Comparison of ENCODE assay signal across 8 mouse cellular contexts in genomic region chr10:21159697-21160394, GRCm38 (mm10). TPM values are rescaled to one million over a fixed set of nuclear protein-coding genes. Genes with fewer than 3 reads are reported as not detected.
DNase-seq lines count a peak whose midpoint lies in the region; ATAC-seq and TF ChIP-seq lines count a peak whose summit lies in the region.

No protein-coding gene starts in this region.

- no peak for TF ChIP-seq POLR2A in liver, adult 2 months (IDR thresholded peaks at IDR 0.05; ENCODE audit: extremely low read depth, insufficient read depth, low read length)

- H3K79me2 ChIP-seq in liver, adult 2 months (ENCODE audit: control insufficient read depth, insufficient read depth, low read length) = no peaks in the 10 kb centered on the region

- peak; percentile 10 for DNase-seq in layer of hippocampus, adult 11-12 months (ENCODE audit: low spot score)
- no peak for DNase-seq in layer of hippocampus, adult 9-10 months (ENCODE audit: low spot score)
- DNase-seq in brain, adult 2 months (ENCODE audit: low read depth, low spot score) = peak; percentile 37
- DNase-seq in forebrain, embryonic 10.5 days (ENCODE audit: extremely low spot score, low spot score) = peak; percentile 54
- no peak for DNase-seq in liver, adult 2 months (ENCODE audit: extremely low read depth, low read depth, low spot score)
- DNase-seq in naive thymus-derived CD4-positive, alpha-beta T cell, adult 2 months (ENCODE audit: low read depth) = peak; percentile 60
- DNase-seq in stomach, postnatal 0 days (ENCODE audit: low spot score) = peak; percentile 62

- H3K36me3 ChIP-seq in forebrain, embryonic 10.5 days (replicated peaks) = peaks cover 3% of the 10 kb centered on the region; the same call in 1 of the 2 replicates
- H3K36me3 ChIP-seq in hindbrain, embryonic 16.5 days (ENCODE audit: control insufficient read depth, insufficient read depth, low read length) = no peaks in the 10 kb centered on the region
- no peaks in the 10 kb centered on the region for H3K36me3 ChIP-seq in liver, adult 2 months (ENCODE audit: control insufficient read depth, insufficient read depth, low read length)
- H3K36me3 ChIP-seq in stomach, postnatal 0 days (ENCODE audit: control insufficient read depth, insufficient read depth, low read length) = no peaks in the 10 kb centered on the region

- H3K4me3 ChIP-seq in forebrain, embryonic 10.5 days = peak overlapping the region; percentile 74
- H3K4me3 ChIP-seq in hindbrain, embryonic 16.5 days (ENCODE audit: low read length) = peak overlapping the region; percentile 75
- peak overlapping the region; percentile 39; the same call in 1 of the 2 replicates for H3K4me3 ChIP-seq in liver, adult 2 months (ENCODE audit: insufficient read depth, low read depth, low read length)
- H3K4me3 ChIP-seq in stomach, postnatal 0 days (ENCODE audit: low read depth, low read length) = peak overlapping the region; percentile 56

- peak overlapping the region; percentile 82 for H3K9ac ChIP-seq in hindbrain, embryonic 16.5 days (ENCODE audit: low read depth, low read length)
- H3K9ac ChIP-seq in liver, adult 2 months (ENCODE audit: low read depth, low read length) = no peak overlapping the region
- peak overlapping the region; percentile 61 for H3K9ac ChIP-seq in stomach, postnatal 0 days (ENCODE audit: low read length)

- peak overlapping the region; percentile 94 for H3K27ac ChIP-seq in forebrain, embryonic 10.5 days
- no peak overlapping the region for H3K27ac ChIP-seq in hindbrain, embryonic 16.5 days (ENCODE audit: low read depth, low read length)
- H3K27ac ChIP-seq in liver, adult 2 months (replicated peaks; ENCODE audit: insufficient read depth, low read depth, low read length) = no peak overlapping the region
- H3K27ac ChIP-seq in stomach, postnatal 0 days (replicated peaks) = 0 out of 2 replicates have a peak overlapping the region, but pooled peaks have one; percentile 24

- H3K4me1 ChIP-seq in forebrain, embryonic 10.5 days = peaks cover 40% of the 10 kb centered on the region
- peaks cover 16% of the 10 kb centered on the region for H3K4me1 ChIP-seq in hindbrain, embryonic 16.5 days (ENCODE audit: control insufficient read depth, insufficient read depth, low read depth, low read length)
- peaks cover 4% of the 10 kb centered on the region; the same call in 1 of the 2 replicates for H3K4me1 ChIP-seq in liver, adult 2 months (ENCODE audit: control insufficient read depth, insufficient read depth, low read length)
- H3K4me1 ChIP-seq in stomach, postnatal 0 days (replicated peaks; ENCODE audit: control insufficient read depth, insufficient read depth) = 0 out of 2 replicates have a peak, but pooled peaks cover 5% of the 10 kb centered on the region

- under 1% methylated on average over 44 of the region's 44 CpGs for WGBS in forebrain, embryonic 10.5 days
- under 1% methylated on average over 44 of the region's 44 CpGs for WGBS in hindbrain, embryonic 16.5 days
- WGBS in liver, adult 2 months = under 1% methylated on average over 44 of the region's 44 CpGs
- under 1% methylated on average over 44 of the region's 44 CpGs for WGBS in stomach, postnatal 0 days

- no peaks in the 10 kb centered on the region for H3K9me3 ChIP-seq in forebrain, embryonic 10.5 days
- no peaks in the 10 kb centered on the region for H3K9me3 ChIP-seq in hindbrain, embryonic 16.5 days (ENCODE audit: control insufficient read depth, low read length)
- no peaks in the 10 kb centered on the region for H3K9me3 ChIP-seq in stomach, postnatal 0 days (ENCODE audit: control insufficient read depth, low read length)

- peak overlapping the region; percentile 100 for H3K4me2 ChIP-seq in hindbrain, embryonic 16.5 days (ENCODE audit: low read length)
- H3K4me2 ChIP-seq in stomach, postnatal 0 days (replicated peaks; ENCODE audit: low read depth) = peak overlapping the region; percentile 99

- no peak for TF ChIP-seq CTCF in liver, adult 2 months (IDR thresholded peaks at IDR 0.05; ENCODE audit: low read depth, low read length)
- no peak for TF ChIP-seq CTCF in stomach, postnatal 0 days (IDR thresholded peaks at IDR 0.05; ENCODE audit: low read depth)

- peak; percentile 37; the same call in 1 of the 2 replicates for ATAC-seq in hindbrain, embryonic 16.5 days
- ATAC-seq in stomach, postnatal 0 days (ENCODE audit: low FRiP score, low TSS enrichment) = peak; percentile 51; the same call in 1 of the 2 replicates

- peaks cover 86% of the 10 kb centered on the region for H3K27me3 ChIP-seq in forebrain, embryonic 10.5 days (ENCODE audit: poor library complexity, severe bottlenecking)
- H3K27me3 ChIP-seq in hindbrain, embryonic 16.5 days (replicated peaks; ENCODE audit: control insufficient read depth, insufficient read depth, low read length) = peaks cover 5% of the 10 kb centered on the region
- H3K27me3 ChIP-seq in liver, adult 2 months (ENCODE audit: control insufficient read depth, insufficient read depth, low read length) = peaks cover 27% of the 10 kb centered on the region
- no peaks in the 10 kb centered on the region for H3K27me3 ChIP-seq in stomach, postnatal 0 days (ENCODE audit: control insufficient read depth, insufficient read depth, low read length)

- no peak for TF ChIP-seq EP300 in stomach, postnatal 0 days (optimal IDR thresholded peaks at IDR 0.05)

RNA-seq across cellular contexts. Expression of gene Myb, which starts 0.9 kb away (rescaled TPM):
- 4.9 and 5.3 TPM in 2 replicates for polyA plus RNA-seq in forebrain, embryonic 10.5 days (2016; fragmentation: Nextera tagmentation; extraction: Ambion mirVana)
- 2.4 and 2.5 TPM in 2 replicates for polyA plus RNA-seq in hindbrain, embryonic 16.5 days (2015; fragmentation: Nextera tagmentation; extraction: Ambion mirVana)
- 0.09 TPM in 1 of 2 replicates, not detected in the other for total RNA-seq in liver, adult 2 months (2014; rRNA removed)
- 0.10 TPM in 1 of 2 replicates, not detected in the other for polyA plus RNA-seq in liver, adult 2 months (2012; rRNA removed)
- polyA plus RNA-seq in stomach, postnatal 0 days (2015; fragmentation: Nextera tagmentation; extraction: Ambion mirVana) = 2.0 and 2.1 TPM in 2 replicates

Comparison
In these comparisons a context has a peak if more than half of its experiments do, and no peak if none do; other contexts are left out.
1. DNase-seq: peak in layer of hippocampus, adult 11-12 months (single experiment), brain, adult 2 months (single experiment), forebrain, embryonic 10.5 days (single experiment), naive thymus-derived CD4-positive, alpha-beta T cell, adult 2 months (single experiment) and stomach, postnatal 0 days (single experiment); none in layer of hippocampus, adult 9-10 months (single experiment) and liver, adult 2 months (single experiment).
2. H3K27ac ChIP-seq: peak in forebrain, embryonic 10.5 days (single experiment) and stomach, postnatal 0 days (single experiment); none in hindbrain, embryonic 16.5 days (single experiment) and liver, adult 2 months (single experiment).
3. Peak in every context shown above with its lines, with median percentiles within 50 percentile points of each other: H3K4me3 ChIP-seq.